Mouse (Mus musculus) spleen, adult 2 months (tissue): ENCODE results near the gene Olfr543. TPM values are rescaled to one million over a fixed set of nuclear protein-coding genes. Genes with fewer than 3 reads are reported as not detected.
"Not testable (repeated sequence)": the region's sequence is repeated elsewhere in the genome, so short reads cannot be mapped to it uniquely, and the experiment has no call there.

Experiments used
- DNase-seq, 2 experiments: peaks; one replicate each; pipeline versions ENCODE4 v3.0.0 to v3.0.0-alpha.2; 2012 to 2021; ENCODE audit warnings: low spot score in 2 of 2, low read depth in 1 of 2
- H3K27ac ChIP-seq: fragments of 200-500 bp; 2 replicates; pipeline ENCODE4 v1.5.1; 2012; ENCODE audit warnings: low read length, inconsistent platforms; ENCODE audit not compliant: insufficient read depth
- H3K27me3 ChIP-seq: fragments of 200-500 bp; 2 replicates; pipeline ENCODE4 v1.6.1; 2012; ENCODE audit warnings: mild to moderate bottlenecking, moderate library complexity, low read length, inconsistent platforms; ENCODE audit not compliant: control insufficient read depth, insufficient read depth
- H3K36me3 ChIP-seq: fragments of 200-500 bp; 2 replicates; pipeline ENCODE4 v1.6.1; 2012; ENCODE audit warnings: mild to moderate bottlenecking, low read length, inconsistent platforms; ENCODE audit not compliant: control insufficient read depth, insufficient read depth
- H3K4me1 ChIP-seq: fragments of 200-500 bp; 2 replicates; pipeline ENCODE4 v1.6.1; 2011; ENCODE audit warnings: inconsistent platforms; ENCODE audit not compliant: control insufficient read depth, insufficient read depth, insufficient read length
- H3K4me3 ChIP-seq: fragments of 200-500 bp; 2 replicates; pipeline ENCODE4 v1.5.1; 2011; ENCODE audit warnings: mild to moderate bottlenecking, inconsistent platforms; ENCODE audit not compliant: insufficient read depth, insufficient read length; ENCODE audit errors: extremely low read depth
- CTCF ChIP-seq: fragments of 200-500 bp; IDR thresholded peaks from 2 replicates; pipeline ENCODE4 v1.5.1; 2011; ENCODE audit warnings: mild to moderate bottlenecking, inconsistent platforms; ENCODE audit not compliant: insufficient read depth, insufficient read length, insufficient replicate concordance; ENCODE audit errors: extremely low read depth
- POLR2A ChIP-seq: fragments of 200-500 bp; IDR thresholded peaks from 2 replicates; pipeline ENCODE4 v1.6.1; 2011; ENCODE audit warnings: low read depth, low read length, inconsistent platforms
- WGBS: fragments of 180-500 bp; shearing (Covaris S2); methylation state at CpG from one replicate; pipeline ENCODE4 v1.1.7; 2018; 5-methylcytosine and 5-hydroxymethylcytosine counted together
- polyA plus RNA-seq: library from polyadenylated mRNA; depleted of rRNA; stranded (reverse); fragments of >200 nt; gene quantifications from 2 replicates; pipeline ENCODE4 v1.2.3, GENCODE M21; 2012

Olfr543 gene
- polyA plus RNA-seq, 1 experiment: not detected

- Histone ChIP-seq H3K27ac (no peak overlapping the region), H3K36me3 (no peaks in the 10 kb centered on the region), H3K4me3 (no peak overlapping the region), H3K27me3 (0 out of 2 replicates have a peak, but pooled peaks cover 3% of the 10 kb centered on the region), H3K4me1 (peaks cover 4% of the 10 kb centered on the region)
- TF ChIP-seq CTCF: no peak
- no peak for TF ChIP-seq POLR2A
- 89% methylated on average over 7 of the region's 7 CpGs for WGBS
- no peak for DNase-seq
Measured at GRCm38 (mm10) chr7:102509726-102510125, 28.2 kb upstream of the Olfr543 start.

DNA sequence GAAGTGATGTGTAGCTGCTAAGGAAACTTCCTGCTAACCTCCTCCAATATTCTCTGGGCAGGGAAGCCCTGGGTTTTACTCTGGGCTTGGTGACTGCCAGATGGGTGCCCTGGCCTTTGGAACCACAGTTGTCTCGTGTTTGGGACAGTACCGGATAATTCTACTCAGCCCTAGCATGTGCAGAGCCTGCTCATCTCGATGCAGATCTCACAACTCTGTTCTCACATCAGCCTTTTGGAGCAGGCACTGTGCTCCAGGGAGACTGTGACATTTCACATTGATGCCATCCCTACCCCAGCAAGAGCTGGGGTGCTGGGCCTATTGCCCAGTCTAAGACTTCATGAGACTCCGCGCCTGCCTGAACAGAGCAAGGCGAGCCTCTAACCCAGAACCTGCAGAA lies 27.2 kb upstream of the Olfr543 start:
- 0 out of 2 replicates have a peak, but pooled peaks cover 3% of the 10 kb centered on the region for H3K27me3 ChIP-seq
- no peaks in the 10 kb centered on the region for H3K36me3 ChIP-seq
- TF ChIP-seq POLR2A: no peak
- no peak for TF ChIP-seq CTCF
- no peak overlapping the region for H3K27ac ChIP-seq
- no peak for DNase-seq
- H3K4me3 ChIP-seq: no peak overlapping the region
- H3K4me1 ChIP-seq: peaks cover 4% of the 10 kb centered on the region
- 92% methylated on average over 6 of the region's 6 CpGs for WGBS

DNA sequence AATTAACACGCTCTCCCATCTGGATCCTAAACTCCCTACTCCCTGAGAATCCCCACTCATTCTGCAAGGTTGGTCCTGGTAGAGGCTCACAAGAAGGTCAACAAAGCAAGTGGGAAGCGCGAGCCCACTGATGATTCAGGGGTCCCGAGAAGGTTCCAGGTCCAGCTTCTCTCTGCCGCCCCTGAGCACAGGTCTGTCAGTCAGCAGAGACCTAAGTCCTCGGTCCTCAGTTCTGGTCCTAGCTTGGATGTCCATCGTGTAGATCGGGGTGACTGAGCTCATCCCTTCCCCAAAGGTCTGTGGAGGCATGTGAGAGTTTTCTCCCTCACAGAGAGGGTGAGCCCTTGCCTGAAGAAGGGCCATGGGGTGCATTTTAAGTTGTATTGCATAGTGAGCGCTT lies 26.6 kb upstream of the Olfr543 start:
- 0 out of 2 replicates have a peak, but pooled peaks cover 3% of the 10 kb centered on the region for H3K27me3 ChIP-seq
- no peak overlapping the region for H3K4me3 ChIP-seq
- TF ChIP-seq POLR2A (no peak), CTCF (no peak)
- no peaks in the 10 kb centered on the region for H3K36me3 ChIP-seq
- H3K4me1 ChIP-seq: peaks cover 4% of the 10 kb centered on the region
- no peak overlapping the region for H3K27ac ChIP-seq
- WGBS: 89% methylated on average over 9 of the region's 9 CpGs
- DNase-seq: no peak

DNA sequence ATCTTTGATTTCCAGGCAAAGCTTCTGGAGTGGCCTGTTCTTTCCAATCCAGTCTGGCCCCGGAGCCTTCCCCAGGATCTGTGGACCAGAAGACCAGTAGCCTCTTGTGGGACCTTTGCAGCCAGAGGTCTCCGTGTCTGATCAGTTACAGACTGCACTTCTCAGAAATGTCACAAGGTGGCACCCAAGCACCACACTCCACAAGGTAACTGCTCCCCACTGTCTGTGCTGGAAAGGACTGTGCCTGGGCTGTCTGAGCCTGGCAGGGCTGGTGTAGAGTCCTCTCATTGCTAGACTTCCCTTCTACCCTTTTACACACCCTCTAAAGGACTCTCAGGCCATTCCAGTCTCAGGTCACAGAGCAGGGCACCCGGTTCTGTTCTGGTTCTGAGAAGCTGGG lies 25.4 kb upstream of the Olfr543 start:
- no peak overlapping the region for H3K4me3 ChIP-seq
- DNase-seq: peak; percentile 29 to 62
- TF ChIP-seq POLR2A: no peak
- peak; percentile 83; the same call in 1 of the 2 replicates for TF ChIP-seq CTCF
- H3K27ac ChIP-seq: no peak overlapping the region
- no peaks in the 10 kb centered on the region for H3K4me1 ChIP-seq
- H3K36me3 ChIP-seq: no peaks in the 10 kb centered on the region
- 41% methylated on average over 3 of the region's 3 CpGs for WGBS
- H3K27me3 ChIP-seq: no peaks in the 10 kb centered on the region

DNA sequence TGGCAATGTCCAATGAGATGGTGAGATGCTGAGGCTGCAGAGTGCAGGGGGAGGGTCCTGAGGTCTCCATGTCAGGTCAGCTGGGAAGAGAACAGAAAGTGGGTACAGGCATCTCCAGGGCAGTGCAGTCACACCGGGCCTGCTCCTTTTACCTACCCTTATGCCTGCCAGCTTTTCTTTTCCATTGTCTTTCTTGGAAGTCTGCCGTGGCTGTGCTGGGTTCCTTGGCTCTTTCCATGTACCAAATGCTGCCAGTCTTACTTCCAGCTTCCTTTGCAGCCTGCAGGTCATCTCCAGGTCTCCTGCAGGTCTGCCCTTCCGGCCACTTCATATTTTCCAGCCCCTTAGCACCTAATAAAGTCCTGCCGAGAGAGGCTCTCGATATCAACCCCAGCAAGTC lies 20.5 kb upstream of the Olfr543 start:
- TF ChIP-seq POLR2A: no peak
- no peak for TF ChIP-seq CTCF
- WGBS: 81% methylated on average over 5 of the region's 5 CpGs
- no peaks in the 10 kb centered on the region for H3K4me1 ChIP-seq
- no peaks in the 10 kb centered on the region for H3K36me3 ChIP-seq
- H3K4me3 ChIP-seq: no peak overlapping the region
- H3K27ac ChIP-seq: no peak overlapping the region
- no peaks in the 10 kb centered on the region for H3K27me3 ChIP-seq
- no peak for DNase-seq

DNA sequence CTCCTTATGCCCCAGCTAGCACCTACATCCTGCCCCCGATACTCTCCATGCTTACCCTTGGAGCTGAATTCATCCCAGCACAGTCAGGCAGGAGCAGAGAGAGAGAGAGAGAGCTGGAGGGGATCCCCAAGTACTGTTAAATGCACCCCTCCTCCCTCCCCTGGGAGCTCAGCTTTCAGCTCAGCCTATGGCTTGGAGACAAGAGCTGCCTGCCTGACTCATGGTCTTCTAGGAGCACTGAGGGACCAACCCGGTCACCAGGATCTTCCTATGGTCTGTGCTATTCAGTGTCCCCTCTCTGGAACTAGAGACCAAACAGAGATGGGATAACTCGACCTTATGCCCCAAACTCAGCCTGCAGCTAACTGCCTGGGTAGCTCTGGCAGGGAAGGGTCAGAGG lies 18.0 kb upstream of the Olfr543 start, which contains the start of gene Olfr545:
Gene Olfr545, minus strand, starts transcription at position 101 of the 400 bp plus-strand sequence.
- Histone ChIP-seq H3K27me3 (no peaks in the 10 kb centered on the region), H3K36me3 (no peaks in the 10 kb centered on the region), H3K4me1 (no peaks in the 10 kb centered on the region), H3K27ac (no peak within 1 kb of the TSS), H3K4me3 (no peak within 1 kb of the TSS)
- TF ChIP-seq CTCF (no peak), POLR2A (no peak)
- WGBS: 79% methylated on average over 3 of the region's 3 CpGs
- DNase-seq: no peak

DNA sequence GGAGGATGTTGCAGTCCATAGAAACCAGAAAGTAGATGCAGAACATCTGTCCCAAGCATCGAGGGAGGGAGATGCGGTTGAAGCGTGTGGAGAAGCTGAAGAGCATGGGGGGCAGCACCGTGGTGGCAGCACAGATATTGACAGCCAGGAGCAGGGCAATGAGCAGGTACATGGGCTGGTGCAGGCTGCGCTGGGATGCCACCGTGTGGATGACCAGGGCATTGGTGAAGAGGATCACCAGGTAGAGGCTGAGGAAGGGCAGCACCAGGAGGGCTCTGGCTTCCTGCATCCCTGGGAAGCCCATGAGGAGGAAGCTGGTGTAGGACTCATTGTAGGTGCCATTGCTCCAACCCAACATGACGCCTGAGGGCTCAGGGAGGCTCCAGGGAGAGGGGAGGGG lies 12.9 kb upstream of the Olfr543 start:
- WGBS: 66% methylated on average over 7 of the region's 7 CpGs
- H3K4me3 ChIP-seq, DNase-seq, H3K27me3 ChIP-seq, H3K36me3 ChIP-seq, H3K27ac ChIP-seq, H3K4me1 ChIP-seq: not testable (repeated sequence)

GRCm38 (mm10) chr7:102488161-102488560 lies 6.7 kb upstream of the Olfr543 start, which contains the start of gene Olfr544:
Gene Olfr544 (minus strand): TSS chr7:102488313.
- Histone ChIP-seq H3K4me1 (no peaks in the 10 kb centered on the region), H3K4me3 (no peak within 1 kb of the TSS), H3K36me3 (no peaks in the 10 kb centered on the region), H3K27ac (no peak within 1 kb of the TSS), H3K27me3 (no peaks in the 10 kb centered on the region)
- 37% methylated on average over 1 of the region's 1 CpGs for WGBS
- no peak for DNase-seq
- no peak for TF ChIP-seq CTCF
- TF ChIP-seq POLR2A: no peak
